Mouse (Mus musculus) testis, postnatal 10 days (tissue): ENCODE results near the gene Gse1.

Experiments used
- DNase-seq: peaks from one replicate; pipeline ENCODE4 v3.0.0; 2021; ENCODE audit warnings: low spot score

Gse1 gene

GRCm38 (mm10) chr8:120517666-120518410 is 289.6 kb downstream of the Gse1 start:
- no peak for DNase-seq

- DNase-seq, result no peak
Measured at GRCm38 (mm10) chr8:120518736-120519534, 290.7 kb downstream of the Gse1 start.

- no peak for DNase-seq
Measured at GRCm38 (mm10) chr8:120520287-120520686, 292.0 kb downstream of the Gse1 start.

- no peak for DNase-seq
Measured at GRCm38 (mm10) chr8:120520707-120521590, 292.7 kb downstream of the Gse1 start.

GRCm38 (mm10) chr8:120521591-120521965 is 293.3 kb downstream of the Gse1 start:
- DNase-seq, result no peak

GRCm38 (mm10) chr8:120523641-120524040 is 295.4 kb downstream of the Gse1 start:
- DNase-seq, result no peak

GRCm38 (mm10) chr8:120525135-120525534 is 296.9 kb downstream of the Gse1 start:
- no peak for DNase-seq

- no peak for DNase-seq
Measured at GRCm38 (mm10) chr8:120525832-120526231, 297.6 kb downstream of the Gse1 start.

GRCm38 (mm10) chr8:120526577-120526976 is 298.3 kb downstream of the Gse1 start:
- no peak for DNase-seq

GRCm38 (mm10) chr8:120528332-120528731 is 300.1 kb downstream of the Gse1 start:
- DNase-seq, result no peak

- no peak for DNase-seq
Measured at GRCm38 (mm10) chr8:120529226-120529625, 301.0 kb downstream of the Gse1 start.

- no peak for DNase-seq
Measured at GRCm38 (mm10) chr8:120530954-120531656, 302.8 kb downstream of the Gse1 start.

- no peak for DNase-seq
Measured at GRCm38 (mm10) chr8:120531775-120532516, 303.7 kb downstream of the Gse1 start.

- DNase-seq, result no peak
Measured at GRCm38 (mm10) chr8:120532517-120533215, 304.4 kb downstream of the Gse1 start.

- no peak for DNase-seq
Measured at GRCm38 (mm10) chr8:120533380-120533779, 305.1 kb downstream of the Gse1 start.

GRCm38 (mm10) chr8:120534080-120534479 is 305.8 kb downstream of the Gse1 start:
- DNase-seq, result no peak

GRCm38 (mm10) chr8:120534504-120535368 is 306.5 kb downstream of the Gse1 start:
- peak; percentile 83 for DNase-seq

GRCm38 (mm10) chr8:120535452-120536305 is 307.4 kb downstream of the Gse1 start:
- DNase-seq, result peak; percentile 66
